Mouse (Mus musculus) layer of hippocampus, postnatal 14 days (tissue): Measurements from ENCODE around the gene Tead1. TPM values are rescaled to one million over a fixed set of nuclear protein-coding genes. Genes with fewer than 3 reads are reported as not detected.

ENCODE experiments used
- DNase-seq, 2 experiments: peaks; one replicate each; pipeline ENCODE4 v3.0.0; 2021 to 2022; ENCODE audit warnings: low spot score in 2 of 2, mixed read lengths in 1 of 2
- total RNA-seq, 2 experiments: library from RNA; stranded (reverse); gene quantifications; 2 replicates each; pipeline ENCODE4 v1.2.3; 2021

The Tead1 gene
- total RNA-seq, 2 experiments from 2014 or later = 30.7 to 34.3 TPM

GRCm38 (mm10) chr7:112769866-112770265 is 90.7 kb downstream of the Tead1 start:
- no peak for DNase-seq

- peak in 1 of 2 experiments; percentile 63 for DNase-seq
These were observed 92.3 kb downstream of the Tead1 start for GRCm38 (mm10) chr7:112771461-112771860.

GRCm38 (mm10) chr7:112772777-112773176 is 93.7 kb downstream of the Tead1 start:
- DNase-seq = no peak

- no peak for DNase-seq
These were observed 94.5 kb downstream of the Tead1 start for GRCm38 (mm10) chr7:112773601-112774000.

- no peak for DNase-seq
These were observed 96.7 kb downstream of the Tead1 start for GRCm38 (mm10) chr7:112775816-112776215.

- DNase-seq = no peak
These were observed 97.6 kb downstream of the Tead1 start for GRCm38 (mm10) chr7:112776670-112777069.

GRCm38 (mm10) chr7:112779636-112780035 is 100.5 kb downstream of the Tead1 start:
- no peak for DNase-seq

- DNase-seq = no peak
These were observed 101.8 kb downstream of the Tead1 start for GRCm38 (mm10) chr7:112780910-112781309.

GRCm38 (mm10) chr7:112781987-112782386 is 102.9 kb downstream of the Tead1 start:
- DNase-seq = no peak

- DNase-seq = no peak
These were observed 105.2 kb downstream of the Tead1 start for GRCm38 (mm10) chr7:112784278-112784677.

- no peak for DNase-seq
These were observed 106.2 kb downstream of the Tead1 start for GRCm38 (mm10) chr7:112785271-112785670.

GRCm38 (mm10) chr7:112786556-112787225 is 107.6 kb downstream of the Tead1 start:
- no peak for DNase-seq

- no peak for DNase-seq
These were observed 108.2 kb downstream of the Tead1 start for GRCm38 (mm10) chr7:112787281-112787680.

- DNase-seq = no peak
These were observed 109.2 kb downstream of the Tead1 start for GRCm38 (mm10) chr7:112788321-112788751.

- DNase-seq = no peak
These were observed 110.6 kb downstream of the Tead1 start for GRCm38 (mm10) chr7:112789693-112790092.

- no peak for DNase-seq
These were observed 111.2 kb downstream of the Tead1 start for GRCm38 (mm10) chr7:112790334-112790733.

- DNase-seq = no peak
These were observed 113.6 kb downstream of the Tead1 start for GRCm38 (mm10) chr7:112792679-112793078.

- no peak for DNase-seq
These were observed 114.8 kb downstream of the Tead1 start for GRCm38 (mm10) chr7:112793903-112794302.

GRCm38 (mm10) chr7:112794481-112794880 is 115.4 kb downstream of the Tead1 start:
- DNase-seq = no peak

GRCm38 (mm10) chr7:112797526-112798321 is 118.6 kb downstream of the Tead1 start:
- no peak for DNase-seq

- DNase-seq = no peak
These were observed 122.6 kb downstream of the Tead1 start for GRCm38 (mm10) chr7:112801706-112802105.

- no peak for DNase-seq
These were observed 127.7 kb downstream of the Tead1 start for GRCm38 (mm10) chr7:112806718-112807400.
